Mouse (Mus musculus): ENCODE measurements around the gene Zfp62. TPM values are rescaled to one million over a fixed set of nuclear protein-coding genes. Genes with fewer than 3 reads are reported as not detected.

Zfp62 gene
- polyA plus RNA-seq, 1 experiment from 2014 or later = 40.3 TPM

- Histone ChIP-seq H3K36me3 (no peaks in the 10 kb centered on the region), H3K4me2 (peak within 1 kb of the TSS; percentile 66), H3K9ac (peak within 1 kb of the TSS; percentile 57), H3K27me3 (no peaks in the 10 kb centered on the region), H3K27ac (peak within 1 kb of the TSS; percentile 96), H3K9me3 (no peaks in the 10 kb centered on the region), H3K4me3 (peak within 1 kb of the TSS; percentile 57), H3K4me1 (peaks cover 45% of the 10 kb centered on the region)
- WGBS = under 1% methylated on average over 57 of the region's 60 CpGs
- ATAC-seq (ENCODE audit: borderline replicate concordance, extremely low read depth, low FRiP score, low TSS enrichment) = peak; percentile 93
Observed at GRCm38 (mm10) chr11:49243727-49244594, 40.9 kb downstream of the Zfp62 start, which contains the start of gene Mgat1. TSS of gene Mgat1 (plus strand) at chr11:49244191.

GRCm38 (mm10) chr11:49244595-49244930 lies 41.5 kb downstream of the Zfp62 start:
- ATAC-seq (ENCODE audit: borderline replicate concordance, extremely low read depth, low FRiP score, low TSS enrichment) = 0 out of 2 replicates have a peak, but pooled peaks have one; percentile 0
- Histone ChIP-seq H3K4me3 (peak overlapping the region; percentile 57), H3K9ac (peak overlapping the region; percentile 57), H3K4me1 (peaks cover 51% of the 10 kb centered on the region), H3K27me3 (no peaks in the 10 kb centered on the region), H3K36me3 (no peaks in the 10 kb centered on the region), H3K9me3 (no peaks in the 10 kb centered on the region), H3K4me2 (peak overlapping the region; percentile 66), H3K27ac (peak overlapping the region; percentile 96)
- WGBS = 1% methylated on average over 4 of the region's 4 CpGs

DNA sequence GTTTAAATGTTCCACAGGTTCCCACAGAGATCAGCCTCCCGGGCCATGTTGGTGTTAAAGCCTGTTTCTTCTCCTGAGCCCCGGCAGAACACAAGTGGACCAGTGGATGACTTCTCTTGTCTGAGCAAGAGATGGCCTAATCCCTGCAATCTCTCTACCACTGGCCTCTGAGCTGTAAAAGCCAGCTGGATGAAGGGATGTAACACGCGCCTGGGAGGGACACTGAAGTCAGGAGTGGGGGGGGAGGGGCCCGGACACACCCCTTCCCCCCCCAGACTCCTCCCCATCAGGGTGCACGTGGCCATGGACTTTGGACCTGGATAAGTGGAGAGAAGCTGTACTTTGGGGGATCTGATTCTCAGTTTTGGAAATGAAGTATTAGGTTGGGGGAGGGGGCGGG lies 42.1 kb downstream of the Zfp62 start:
- 13% methylated on average over 7 of the region's 7 CpGs for WGBS
- H3K9ac ChIP-seq = peak overlapping the region; percentile 57; the same call in 1 of the 2 replicates
- no peak for ATAC-seq (ENCODE audit: borderline replicate concordance, extremely low read depth, low FRiP score, low TSS enrichment)
- no peaks in the 10 kb centered on the region for H3K9me3 ChIP-seq
- H3K27ac ChIP-seq = peak overlapping the region; percentile 96
- peaks cover 57% of the 10 kb centered on the region for H3K4me1 ChIP-seq
- peak overlapping the region; percentile 57 for H3K4me3 ChIP-seq
- no peaks in the 10 kb centered on the region for H3K36me3 ChIP-seq
- peak overlapping the region; percentile 66 for H3K4me2 ChIP-seq
- H3K27me3 ChIP-seq = no peaks in the 10 kb centered on the region

GRCm38 (mm10) chr11:49245634-49246415 lies 42.7 kb downstream of the Zfp62 start:
- Histone ChIP-seq H3K4me3 (peak overlapping the region; percentile 57), H3K9me3 (no peaks in the 10 kb centered on the region), H3K4me2 (peak overlapping the region; percentile 66), H3K36me3 (no peaks in the 10 kb centered on the region), H3K4me1 (peaks cover 57% of the 10 kb centered on the region), H3K9ac (peak overlapping the region; percentile 11; the same call in 1 of the 2 replicates), H3K27ac (peak overlapping the region; percentile 96), H3K27me3 (no peaks in the 10 kb centered on the region)
- no peak for ATAC-seq (ENCODE audit: borderline replicate concordance, extremely low read depth, low FRiP score, low TSS enrichment)
- WGBS = 26% methylated on average over 12 of the region's 12 CpGs

GRCm38 (mm10) chr11:49246523-49246922 lies 43.4 kb downstream of the Zfp62 start:
- Histone ChIP-seq H3K4me2 (no peak overlapping the region), H3K36me3 (no peaks in the 10 kb centered on the region), H3K27me3 (no peaks in the 10 kb centered on the region), H3K9ac (no peak overlapping the region), H3K4me3 (no peak overlapping the region), H3K27ac (no peak overlapping the region), H3K4me1 (peaks cover 63% of the 10 kb centered on the region), H3K9me3 (no peaks in the 10 kb centered on the region)
- 82% methylated on average over 4 of the region's 4 CpGs for WGBS
- ATAC-seq (ENCODE audit: borderline replicate concordance, extremely low read depth, low FRiP score, low TSS enrichment) = no peak

DNA sequence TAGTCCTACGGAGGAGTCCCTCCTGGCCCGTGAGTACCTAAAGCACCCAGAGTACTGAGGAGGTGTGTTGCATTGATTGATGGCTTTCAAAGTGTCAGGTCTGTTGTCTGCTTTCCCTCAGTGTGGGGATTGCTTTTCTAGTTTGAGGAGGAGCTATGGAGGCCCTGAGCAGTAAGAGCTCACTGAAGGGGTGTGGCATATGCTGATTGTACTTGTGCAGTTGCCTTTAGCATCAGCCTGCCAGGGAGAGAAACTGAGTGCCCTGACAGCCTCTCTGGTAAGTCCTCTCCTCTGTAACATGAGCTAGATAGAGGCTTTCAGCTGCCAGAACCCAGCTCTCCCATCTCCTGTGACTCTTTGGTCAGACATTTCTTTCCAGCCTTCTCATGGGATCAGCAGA lies 44.2 kb downstream of the Zfp62 start:
- Histone ChIP-seq H3K9ac (no peak overlapping the region), H3K4me1 (peaks cover 70% of the 10 kb centered on the region), H3K9me3 (no peaks in the 10 kb centered on the region), H3K4me3 (no peak overlapping the region), H3K27ac (peak overlapping the region; percentile 96), H3K4me2 (no peak overlapping the region), H3K36me3 (no peaks in the 10 kb centered on the region), H3K27me3 (no peaks in the 10 kb centered on the region)
- 43% methylated on average over 2 of the region's 2 CpGs for WGBS
- no peak for ATAC-seq (ENCODE audit: borderline replicate concordance, extremely low read depth, low FRiP score, low TSS enrichment)

GRCm38 (mm10) chr11:49248226-49248973 lies 45.3 kb downstream of the Zfp62 start:
- peak overlapping the region; percentile 9; the same call in 1 of the 2 replicates for H3K9ac ChIP-seq
- H3K4me1 ChIP-seq = peaks cover 70% of the 10 kb centered on the region
- WGBS = 37% methylated on average over 6 of the region's 6 CpGs
- peak overlapping the region; percentile 74 for H3K4me2 ChIP-seq
- no peak for ATAC-seq (ENCODE audit: borderline replicate concordance, extremely low read depth, low FRiP score, low TSS enrichment)
- H3K36me3 ChIP-seq = peaks cover 9% of the 10 kb centered on the region; the same call in 1 of the 2 replicates
- peak overlapping the region; percentile 96 for H3K27ac ChIP-seq
- no peak overlapping the region for H3K4me3 ChIP-seq
- no peaks in the 10 kb centered on the region for H3K9me3 ChIP-seq
- no peaks in the 10 kb centered on the region for H3K27me3 ChIP-seq

- Histone ChIP-seq H3K36me3 (peaks cover 16% of the 10 kb centered on the region; the same call in 1 of the 2 replicates), H3K9ac (0 out of 2 replicates have a peak overlapping the region, but pooled peaks have one; percentile 9), H3K9me3 (no peaks in the 10 kb centered on the region), H3K4me2 (peak overlapping the region; percentile 74), H3K4me1 (peaks cover 70% of the 10 kb centered on the region), H3K27ac (peak overlapping the region; percentile 96), H3K27me3 (no peaks in the 10 kb centered on the region), H3K4me3 (no peak overlapping the region)
- 62% methylated on average over 6 of the region's 6 CpGs for WGBS
- no peak for ATAC-seq (ENCODE audit: borderline replicate concordance, extremely low read depth, low FRiP score, low TSS enrichment)
Observed at GRCm38 (mm10) chr11:49248974-49249700, 46.0 kb downstream of the Zfp62 start.

DNA sequence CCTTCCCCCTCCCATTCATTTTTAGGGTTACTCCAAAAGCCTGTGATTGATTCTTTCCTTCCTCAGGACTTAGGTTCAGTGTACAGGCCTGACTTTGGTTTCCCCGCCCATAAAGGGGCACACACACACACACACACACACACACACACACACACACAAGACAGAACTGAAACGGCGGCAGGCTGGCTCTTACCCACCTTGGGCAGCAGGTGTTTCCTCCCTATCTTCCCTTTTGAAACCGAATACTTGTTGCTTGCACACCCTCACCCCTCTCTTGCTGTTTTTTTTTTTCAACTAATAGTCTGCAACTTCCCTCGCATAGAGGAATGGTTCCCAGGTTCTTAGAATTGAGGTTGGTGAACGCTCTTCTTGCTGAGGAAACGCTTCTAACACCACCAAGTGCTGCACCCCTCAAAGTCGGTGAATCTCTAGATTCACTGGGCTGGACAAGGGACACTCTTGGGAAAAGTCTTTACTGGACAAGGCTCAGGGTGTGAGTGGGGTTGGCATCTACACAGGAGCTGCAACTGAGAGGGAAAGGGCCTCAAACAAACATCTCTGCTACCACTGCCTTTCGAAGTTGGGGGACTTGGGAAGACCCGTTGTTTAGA lies 46.8 kb downstream of the Zfp62 start:
- Histone ChIP-seq H3K9ac (peak overlapping the region; percentile 82), H3K4me3 (peak overlapping the region; percentile 74), H3K9me3 (no peaks in the 10 kb centered on the region), H3K4me2 (peak overlapping the region; percentile 74), H3K27me3 (no peaks in the 10 kb centered on the region), H3K36me3 (peaks cover 22% of the 10 kb centered on the region), H3K4me1 (peaks cover 65% of the 10 kb centered on the region), H3K27ac (peak overlapping the region; percentile 96)
- 20% methylated on average over 10 of the region's 10 CpGs for WGBS
- no peak for ATAC-seq (ENCODE audit: borderline replicate concordance, extremely low read depth, low FRiP score, low TSS enrichment)

- WGBS = 3% methylated on average over 45 of the region's 45 CpGs
- H3K27me3 ChIP-seq = no peaks in the 10 kb centered on the region
- H3K4me2 ChIP-seq = peak overlapping the region; percentile 74
- H3K9ac ChIP-seq = peak overlapping the region; percentile 82
- H3K36me3 ChIP-seq = peaks cover 23% of the 10 kb centered on the region
- ATAC-seq (ENCODE audit: borderline replicate concordance, extremely low read depth, low FRiP score, low TSS enrichment) = peak; percentile 97
- H3K4me3 ChIP-seq = peak overlapping the region; percentile 74
- peaks cover 57% of the 10 kb centered on the region for H3K4me1 ChIP-seq
- H3K27ac ChIP-seq = peak overlapping the region; percentile 96
- no peaks in the 10 kb centered on the region for H3K9me3 ChIP-seq
Observed at GRCm38 (mm10) chr11:49250422-49251379, 47.6 kb downstream of the Zfp62 start.
